Mouse (Mus musculus): ENCODE results near the gene Rwdd2b. TPM values are rescaled to one million over a fixed set of nuclear protein-coding genes. Genes with fewer than 3 reads are reported as not detected.

Rwdd2b gene
- total and polyA plus RNA-seq, 3 experiments, result 14.2 to 35.9 (median 35.9) TPM

- no peak for TF ChIP-seq E2F4 (IDR thresholded peaks at IDR 0.05; ENCODE audit: insufficient replicate concordance, low read depth, low read length)
These were observed 1.9 kb upstream of the Rwdd2b start (continued) for GRCm38 (mm10) chr16:87442291-87442690.

- Histone ChIP-seq H3K9ac (ENCODE audit: insufficient read depth, low read depth) (peak overlapping the region; percentile 65), H3K9me3 (replicated peaks; ENCODE audit: low read length) (no peaks in the 10 kb centered on the region), H3K4me3 (replicated peaks in 1 of 3; ENCODE audit: low read depth in 2 of 3, low read length in 2 of 3, poor library complexity in 1 of 3) (peak overlapping the region; percentile 63 to 83 (median 76)), H3K4me1 (ENCODE audit: control insufficient read depth in 1 of 2, insufficient read depth in 2 of 2) (peaks cover 3 to 23% of the 10 kb centered on the region in 2 experiments; a peak in 2 of 4 replicates), H3K27ac (ENCODE audit: insufficient read depth, low read depth) (no peak overlapping the region), H3K4me2 (ENCODE audit: insufficient read depth, low read depth, poor library complexity, severe bottlenecking) (peak overlapping the region; percentile 93), H3K36me3 (replicated peaks in 1 of 2; ENCODE audit: control insufficient read depth in 1 of 2, insufficient read depth in 1 of 2, low read length in 1 of 2) (peaks cover 10 to 13% of the 10 kb centered on the region in 2 experiments), H3K27me3 (replicated peaks) (no peaks in the 10 kb centered on the region), H3K79me2 (replicated peaks; ENCODE audit: control insufficient read depth, extremely low read depth, insufficient read depth, poor library complexity, severe bottlenecking) (no peaks in the 10 kb centered on the region)
- dilution Hi-C loops (cut with MboI; ENCODE audit: extremely low pct_ligation_motif_present, extremely low pct_unique_long_range_greater_than_20kb, low sequenced_read_pairs) (no loop called here), in situ Hi-C loops (cut with MboI; ENCODE audit: low pct_ligation_motif_present, low pct_unique_long_range_greater_than_20kb, low sequenced_read_pairs) (no loop called here)
- TF ChIP-seq ZNF384 (IDR thresholded peaks at IDR 0.05; ENCODE audit: low read depth, low read length) (no peak), JUND (conservative IDR thresholded peaks at IDR 0.05; ENCODE audit: low read depth, low read length) (no peak), MXI1 (IDR thresholded peaks at IDR 0.05; ENCODE audit: low read depth, low read length) (peak; percentile 75), RCOR1 (conservative IDR thresholded peaks at IDR 0.05; ENCODE audit: low read depth, low read length) (no peak), ZC3H11A (IDR thresholded peaks at IDR 0.05; ENCODE audit: low read depth, low read length) (no peak), MAX (IDR thresholded peaks at IDR 0.05; ENCODE audit: low read length) (0 out of 2 replicates have a peak, but pooled peaks have one; percentile 47), CTCF (conservative IDR thresholded peaks at IDR 0.05 in 1 of 2, IDR thresholded peaks at IDR 0.05 in 1 of 2; ENCODE audit: low read depth in 2 of 2, low read length in 2 of 2) (peak in 1 of 2 experiments; percentile 66; a peak in 2 of 4 replicates)
- DNase-seq (ENCODE audit: extremely low read depth), result peak; percentile 65
These were observed 716 bp upstream of the Rwdd2b start for GRCm38 (mm10) chr16:87441089-87441488.

GRCm38 (mm10) chr16:87438697-87439096 lies 1.7 kb downstream of the Rwdd2b start:
- Histone ChIP-seq H3K79me2 (replicated peaks; ENCODE audit: control insufficient read depth, extremely low read depth, insufficient read depth, poor library complexity, severe bottlenecking) (no peaks in the 10 kb centered on the region), H3K36me3 (replicated peaks in 1 of 2; ENCODE audit: control insufficient read depth in 1 of 2, insufficient read depth in 1 of 2, low read length in 1 of 2) (peaks cover 13 to 35% of the 10 kb centered on the region in 2 experiments), H3K9ac (ENCODE audit: insufficient read depth, low read depth) (peak overlapping the region; percentile 41), H3K9me3 (replicated peaks; ENCODE audit: low read length) (no peaks in the 10 kb centered on the region), H3K4me1 (ENCODE audit: control insufficient read depth in 1 of 2, insufficient read depth in 2 of 2) (peaks cover 3 to 24% of the 10 kb centered on the region in 2 experiments; a peak in 2 of 4 replicates), H3K27ac (ENCODE audit: insufficient read depth, low read depth) (peak overlapping the region; percentile 66), H3K4me3 (replicated peaks in 1 of 3; ENCODE audit: low read depth in 2 of 3, low read length in 2 of 3, poor library complexity in 1 of 3) (peak overlapping the region; percentile 43 to 52 (median 43)), H3K27me3 (replicated peaks) (no peaks in the 10 kb centered on the region), H3K4me2 (ENCODE audit: insufficient read depth, low read depth, poor library complexity, severe bottlenecking) (peak overlapping the region; percentile 65)
- in situ Hi-C loops (cut with MboI; ENCODE audit: low pct_ligation_motif_present, low pct_unique_long_range_greater_than_20kb, low sequenced_read_pairs) (no loop called here), dilution Hi-C loops (cut with MboI; ENCODE audit: extremely low pct_ligation_motif_present, extremely low pct_unique_long_range_greater_than_20kb, low sequenced_read_pairs) (no loop called here)
- DNase-seq (ENCODE audit: extremely low read depth), result peak; percentile 60
- TF ChIP-seq MAZ (IDR thresholded peaks at IDR 0.05; ENCODE audit: low read depth, low read length) (peak; percentile 34; the same call in 1 of the 2 replicates), CTCF (conservative IDR thresholded peaks at IDR 0.05 in 1 of 2, IDR thresholded peaks at IDR 0.05 in 1 of 2; ENCODE audit: low read depth in 2 of 2, low read length in 2 of 2) (no peak), ZNF384 (IDR thresholded peaks at IDR 0.05; ENCODE audit: low read depth, low read length) (no peak), ETS1 (conservative IDR thresholded peaks at IDR 0.05; ENCODE audit: low read depth, low read length) (peak; percentile 41; the same call in 1 of the 2 replicates), TBP (conservative IDR thresholded peaks at IDR 0.05; ENCODE audit: low read depth, low read length) (peak; percentile 68; the same call in 1 of the 2 replicates), ELF1 (IDR thresholded peaks at IDR 0.05; ENCODE audit: low read depth, low read length) (peak; percentile 65; the same call in 1 of the 2 replicates), HCFC1 (IDR thresholded peaks at IDR 0.05; ENCODE audit: low read depth, low read length) (peak; percentile 59), POLR2AphosphoS2 (IDR thresholded peaks at IDR 0.05; ENCODE audit: low read depth, low read length) (no peak), MXI1 (IDR thresholded peaks at IDR 0.05; ENCODE audit: low read depth, low read length) (peak; percentile 57), ZC3H11A (IDR thresholded peaks at IDR 0.05; ENCODE audit: low read depth, low read length) (no peak), JUND (conservative IDR thresholded peaks at IDR 0.05; ENCODE audit: low read depth, low read length) (no peak), MAFK (IDR thresholded peaks at IDR 0.05; ENCODE audit: insufficient replicate concordance, low read length) (peak; percentile 42; the same call in 1 of the 2 replicates), TCF12 (IDR thresholded peaks at IDR 0.05; ENCODE audit: low read depth, low read length) (peak; percentile 38; the same call in 1 of the 2 replicates), MYC (IDR thresholded peaks at IDR 0.05; ENCODE audit: low read depth, low read length) (no peak), IRF4 (IDR thresholded peaks at IDR 0.05; ENCODE audit: low read depth, low read length) (0 out of 2 replicates have a peak, but pooled peaks have one; percentile 4), NRF1 (IDR thresholded peaks at IDR 0.05; ENCODE audit: low read depth, low read length) (peak; percentile 22; the same call in 1 of the 2 replicates), POLR2A (IDR thresholded peaks at IDR 0.05; ENCODE audit: low read depth, low read length) (peak; percentile 49), BHLHE40 (IDR thresholded peaks at IDR 0.05; ENCODE audit: low read depth, low read length) (no peak)

Measured in CH12.LX (cell line).